Mouse (Mus musculus) CD8-positive naive resting alpha-beta T cell, adult 57 days (primary cell): ENCODE data around the gene Myo1a. TPM values are rescaled to one million over a fixed set of nuclear protein-coding genes. Genes with fewer than 3 reads are reported as not detected.

Source experiments
- total RNA-seq: library from RNA; stranded (reverse); gene quantifications from one replicate; pipeline ENCODE4 v1.2.4, GENCODE M21; 2023

Myo1a gene
- total RNA-seq = 0.43 TPM

GRCm38 (mm10) chr10:127704766-127705220, at the start of gene Myo1a:
Gene Myo1a (plus strand): TSS chr10:127705170.

GRCm38 (mm10) chr10:127666501-127667268, 38.3 kb upstream of the Myo1a start, which contains the start of gene Nemp1:
Gene Nemp1 (plus strand): TSS chr10:127666901.

DNA sequence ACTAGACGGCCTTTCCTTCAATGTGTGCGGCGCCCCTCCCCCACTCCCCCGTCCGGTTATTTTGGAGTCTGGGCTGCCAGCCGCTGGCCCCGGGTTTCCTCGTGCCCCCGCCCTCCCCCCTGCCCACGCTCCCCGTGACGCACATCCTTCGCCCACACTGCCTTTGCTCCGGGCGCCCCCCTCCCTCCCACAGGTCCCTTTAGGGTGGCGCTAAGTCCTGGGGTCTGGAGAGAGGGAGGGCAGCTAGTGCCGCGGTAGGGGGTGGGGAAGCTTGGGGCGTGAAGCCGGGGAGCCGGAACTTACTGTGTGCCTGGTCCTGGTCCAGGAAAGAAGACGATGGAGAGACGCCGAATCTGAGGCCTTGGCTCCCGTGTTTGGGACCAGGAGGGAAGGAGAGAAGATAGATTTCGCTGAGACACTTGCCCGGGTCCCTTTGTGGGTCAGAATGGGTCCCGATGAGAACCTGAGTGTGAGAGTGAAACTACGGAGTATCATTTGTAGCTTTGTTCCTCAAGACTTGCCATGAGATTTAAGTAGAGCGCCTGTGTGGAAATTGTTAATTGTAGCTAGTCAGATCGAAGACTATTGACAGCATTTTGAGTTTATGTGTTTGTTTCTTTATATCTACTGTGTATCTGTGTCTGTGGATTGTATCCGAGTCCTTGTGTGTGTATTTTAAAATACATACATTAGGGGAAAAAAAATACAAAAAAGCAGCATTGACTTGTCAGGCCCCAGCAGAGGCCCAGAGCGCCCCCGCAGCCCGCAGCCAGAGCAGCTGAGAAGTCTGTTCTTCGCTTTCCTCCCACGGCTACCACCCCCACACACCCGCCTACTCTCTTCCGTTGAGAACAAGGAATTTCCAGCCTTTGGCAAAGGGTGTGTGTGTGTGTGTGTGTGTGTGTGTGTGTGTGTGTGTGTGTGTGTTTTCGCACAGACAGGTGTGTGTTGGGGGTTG, 36.6 kb upstream of the Myo1a start, which contains the start of gene Nab2:
TSS of gene Nab2 (minus strand) at position 476 of the 958 bp plus-strand sequence.

DNA sequence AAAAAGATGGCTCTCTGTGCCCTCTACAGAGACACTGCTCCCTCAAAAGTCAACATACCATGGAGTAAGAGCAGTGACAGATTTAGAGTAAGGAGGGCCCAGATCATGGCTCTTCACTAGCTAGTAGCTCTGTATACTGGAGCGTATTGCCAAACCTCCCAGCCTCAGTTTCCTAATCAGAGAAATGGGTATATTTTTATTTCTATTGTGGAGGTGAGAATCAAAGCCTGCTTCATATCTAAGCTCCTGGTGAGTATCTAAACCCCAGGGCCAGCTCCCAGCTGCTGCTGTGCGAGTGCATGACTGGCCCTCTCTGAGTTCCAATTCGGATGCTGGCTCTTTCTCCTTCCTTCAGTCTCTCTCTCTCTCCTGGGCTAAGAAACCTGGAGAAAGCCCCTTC, 19.2 kb downstream of the Myo1a start, which contains the start of gene Tac2:
TSS of gene Tac2 (plus strand) at position 301 of the 400 bp plus-strand sequence.

GRCm38 (mm10) chr10:127739083-127739660, 34.2 kb downstream of the Myo1a start, which contains the start of gene Zbtb39:
Gene Zbtb39 (plus strand): TSS chr10:127739538.

GRCm38 (mm10) chr10:127751548-127751947, 46.6 kb downstream of the Myo1a start, which contains the start of gene Gpr182:
Gene Gpr182 (minus strand): TSS chr10:127751732.

DNA sequence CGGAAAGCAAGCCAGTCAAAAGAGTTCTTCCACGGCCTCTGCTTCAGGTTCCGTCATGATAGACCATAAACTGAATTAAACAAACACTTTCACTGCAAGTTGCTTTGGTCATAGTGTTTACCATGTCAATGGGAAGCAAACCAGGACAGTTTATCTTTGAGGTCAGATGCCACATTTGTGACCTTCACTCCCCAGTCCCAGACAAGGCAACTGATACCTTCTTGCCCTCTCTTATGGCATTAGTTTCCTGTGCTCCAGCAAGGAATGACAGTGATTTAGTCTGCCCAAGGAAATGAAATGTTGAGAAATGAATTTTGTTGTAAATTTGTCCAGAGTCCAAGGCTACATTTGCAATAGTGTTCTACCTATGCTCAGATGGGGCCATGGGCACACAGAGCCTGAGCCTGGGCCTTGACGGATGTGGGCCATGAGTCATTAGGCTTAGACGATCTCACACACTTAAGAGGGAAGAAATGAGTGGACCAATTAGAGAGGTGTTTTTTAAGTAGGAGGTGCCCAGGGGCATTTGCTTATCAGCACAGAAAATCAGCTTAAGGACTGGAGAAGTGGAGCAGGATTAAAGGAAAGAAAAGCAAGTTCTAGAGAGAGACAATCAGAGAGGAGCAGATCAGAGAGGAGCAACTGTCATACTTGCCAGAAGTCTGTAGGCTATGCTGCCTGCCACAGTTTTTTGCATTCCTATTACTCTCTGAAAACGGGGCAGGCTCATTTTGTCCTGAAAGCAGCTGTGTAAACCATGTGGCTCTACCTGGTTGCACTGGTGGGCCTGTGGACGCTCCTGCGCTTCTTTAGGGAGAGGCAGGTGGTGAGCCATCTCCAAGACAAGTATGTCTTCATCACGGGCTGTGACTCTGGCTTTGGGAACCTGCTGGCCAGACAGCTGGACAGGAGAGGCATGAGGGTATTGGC, 54.5 kb downstream of the Myo1a start, which contains the start of the genes Rdh1 and Rdh16f1:
TSS of gene Rdh1 (plus strand) at position 541 of the 930 bp plus-strand sequence.
TSS of gene Rdh16f1 (plus strand) at position 607 of the 930 bp plus-strand sequence.

Other genes with a start within 250 kb of the Myo1a start
- 6.2 TPM for gene Stac3, start 203.5 kb upstream of the Myo1a start, total RNA-seq
- not detected for gene Ndufa4l2, start 190.2 kb upstream of the Myo1a start, total RNA-seq
- gene Shmt2, start 182.7 kb upstream of the Myo1a start, total RNA-seq = 117 TPM
- not detected for gene Nxph4, start 170.6 kb upstream of the Myo1a start, total RNA-seq
- gene Lrp1, start 84.0 kb upstream of the Myo1a start, total RNA-seq = 3.0 TPM
- 202 TPM for gene Stat6, start 62.2 kb upstream of the Myo1a start, total RNA-seq
- 7.8 TPM for gene Nemp1, start 38.3 kb upstream of the Myo1a start, total RNA-seq
- gene Nab2, start 36.6 kb upstream of the Myo1a start, total RNA-seq = 42.3 TPM
- gene Tac2, start 19.3 kb downstream of the Myo1a start, total RNA-seq = not detected
- 11.4 TPM for gene Zbtb39, start 34.4 kb downstream of the Myo1a start, total RNA-seq
- not detected for gene Gpr182, start 46.6 kb downstream of the Myo1a start, total RNA-seq
- gene Rdh1, start 54.6 kb downstream of the Myo1a start, total RNA-seq = 0.40 TPM
- 0.49 TPM for gene Rdh16f1, start 54.6 kb downstream of the Myo1a start, total RNA-seq
- not detected for gene Rdh9, start 71.2 kb downstream of the Myo1a start, total RNA-seq
- gene Rdh16, start 96.0 kb downstream of the Myo1a start, total RNA-seq = not detected
- gene Rdh19, start 144.8 kb downstream of the Myo1a start, total RNA-seq = not detected
- not detected for gene Rdh16f2, start 161.3 kb downstream of the Myo1a start, total RNA-seq
- not detected for gene Rdh7, start 183.6 kb downstream of the Myo1a start, total RNA-seq
- not detected for gene Sdr9c7, start 193.3 kb downstream of the Myo1a start, total RNA-seq